In genomic region chr3:102180746-102181145, GRCm38 (mm10) we compare ENCODE assay signal across 12 mouse cellular contexts. TPM values are rescaled to one million over a fixed set of nuclear protein-coding genes. Genes with fewer than 3 reads are reported as not detected.
DNase-seq lines count a peak whose midpoint lies in the region; ATAC-seq and TF ChIP-seq lines count a peak whose summit lies in the region.
"Had no signal": no experiment of that assay in that cellular context is flagged by ENCODE, and none has a peak within 500 bp of the region (broad histone marks: within the 10 kb centered on the region; RNA-seq: fewer than 3 reads in every experiment).

No protein-coding gene starts in this region.

- H3K4me1 ChIP-seq in forebrain, embryonic 14.5 days (ENCODE audit: control insufficient read depth, insufficient read depth, low read length), result no peaks in the 10 kb centered on the region
- H3K4me1 ChIP-seq in forebrain, postnatal 0 days (ENCODE audit: insufficient read depth), result no peaks in the 10 kb centered on the region
- no peaks in the 10 kb centered on the region for H3K4me1 ChIP-seq in neural tube, embryonic 15.5 days
- H3K4me1 ChIP-seq: lung, embryonic 15.5 days had no signal

- no peaks in the 10 kb centered on the region for H3K36me3 ChIP-seq in forebrain, embryonic 14.5 days (ENCODE audit: control insufficient read depth, insufficient read depth, low read length)
- H3K36me3 ChIP-seq in forebrain, postnatal 0 days (ENCODE audit: insufficient read depth), result no peaks in the 10 kb centered on the region
- peaks cover 5% of the 10 kb centered on the region; the same call in 1 of the 2 replicates for H3K36me3 ChIP-seq in neural tube, embryonic 15.5 days

- intact Hi-C loops in left cerebral cortex, postnatal 14 days (cut with DNase I), result no loop called here

- 0 out of 2 replicates have a peak overlapping the region, but pooled peaks have one; percentile 21 for H3K27ac ChIP-seq in forebrain, embryonic 14.5 days (ENCODE audit: low read depth, low read length)
- H3K27ac ChIP-seq in forebrain, postnatal 0 days (ENCODE audit: low read depth, low read length), result no peak overlapping the region
- no peak overlapping the region for H3K27ac ChIP-seq in neural tube, embryonic 15.5 days (replicated peaks)
- H3K27ac ChIP-seq: embryonic facial prominence, embryonic 10.5 days; lung, embryonic 15.5 days had no signal

- no peak for ATAC-seq in forebrain, embryonic 14.5 days
- no peak for ATAC-seq in forebrain, postnatal 0 days
- peak; percentile 41; the same call in 1 of the 2 replicates for ATAC-seq in neural tube, embryonic 15.5 days (ENCODE audit: low FRiP score)

- no peak overlapping the region for H3K4me2 ChIP-seq in forebrain, embryonic 14.5 days (ENCODE audit: low read length)
- no peak overlapping the region for H3K4me2 ChIP-seq in forebrain, postnatal 0 days (ENCODE audit: low read depth)
- no peak overlapping the region for H3K4me2 ChIP-seq in neural tube, embryonic 15.5 days
- H3K4me2 ChIP-seq: lung, embryonic 15.5 days had no signal

- no peaks in the 10 kb centered on the region for H3K27me3 ChIP-seq in forebrain, embryonic 14.5 days (replicated peaks; ENCODE audit: control insufficient read depth, insufficient read depth, low read length)
- H3K27me3 ChIP-seq in forebrain, postnatal 0 days (ENCODE audit: insufficient read depth, low read length), result no peaks in the 10 kb centered on the region
- H3K27me3 ChIP-seq in neural tube, embryonic 15.5 days (replicated peaks), result no peaks in the 10 kb centered on the region
- H3K27me3 ChIP-seq: lung, embryonic 15.5 days had no signal

- H3K4me3 ChIP-seq in forebrain, embryonic 14.5 days (ENCODE audit: low read depth, low read length), result no peak overlapping the region
- no peak overlapping the region for H3K4me3 ChIP-seq in forebrain, postnatal 0 days (ENCODE audit: low read depth, low read length)
- no peak overlapping the region for H3K4me3 ChIP-seq in neural tube, embryonic 15.5 days (replicated peaks)
- H3K4me3 ChIP-seq: embryonic facial prominence, embryonic 10.5 days; lung, embryonic 15.5 days had no signal

- no peak for TF ChIP-seq CTCF in forebrain, postnatal 0 days (IDR thresholded peaks at IDR 0.05; ENCODE audit: low read depth)

- no peak for DNase-seq in forebrain, embryonic 14.5 days (ENCODE audit: low spot score)
- DNase-seq in forebrain, postnatal 0 days, result no peak
- peak; percentile 63 for DNase-seq in ovary, postnatal 36 days (ENCODE audit: low spot score)
- no peak for DNase-seq in ovary, postnatal 14 days (ENCODE audit: low spot score)
- peak; percentile 33 to 58 for DNase-seq in heart, adult 9 months (ENCODE audit: low spot score in 2 of 2)
- no peak for DNase-seq in left cerebral cortex, postnatal 14 days (ENCODE audit: low spot score in 2 of 2)
- no peak for DNase-seq in right cerebral cortex, postnatal 14 days
- DNase-seq: kidney, adult 11 months; retina, postnatal 1 day had no signal

- 56% methylated on average over 7 of the region's 7 CpGs for WGBS in forebrain, embryonic 14.5 days
- WGBS in forebrain, postnatal 0 days, result 50% methylated on average over 7 of the region's 7 CpGs
- 68% methylated on average over 7 of the region's 7 CpGs for WGBS in neural tube, embryonic 15.5 days

- no peaks in the 10 kb centered on the region for H3K9me3 ChIP-seq in forebrain, embryonic 14.5 days (replicated peaks; ENCODE audit: control insufficient read depth, low read length)
- H3K9me3 ChIP-seq in forebrain, postnatal 0 days (ENCODE audit: low read length), result no peaks in the 10 kb centered on the region
- H3K9me3 ChIP-seq in neural tube, embryonic 15.5 days (replicated peaks), result no peaks in the 10 kb centered on the region
- H3K9me3 ChIP-seq: lung, embryonic 15.5 days had no signal

- H3K9ac ChIP-seq in forebrain, embryonic 14.5 days (ENCODE audit: low read length), result no peak overlapping the region
- no peak overlapping the region for H3K9ac ChIP-seq in forebrain, postnatal 0 days
- H3K9ac ChIP-seq in neural tube, embryonic 15.5 days (replicated peaks), result no peak overlapping the region
- H3K9ac ChIP-seq: lung, embryonic 15.5 days had no signal

RNA-seq across cellular contexts. Expression of gene Vangl1, which starts 23.7 kb away (rescaled TPM):
- 4.6 and 6.2 TPM in 2 replicates for polyA plus RNA-seq in forebrain, embryonic 14.5 days (2014; fragmentation: Nextera tagmentation; extraction: Ambion mirVana)
- 6.5 TPM in 2 replicates for total RNA-seq in forebrain, postnatal 0 days (2014; rRNA removed)
- 3.5 and 5.7 TPM in 2 replicates for polyA plus RNA-seq in forebrain, postnatal 0 days (2015; fragmentation: Nextera tagmentation; extraction: Ambion mirVana)
- 9.0 and 11.8 TPM in 2 replicates for polyA plus RNA-seq in neural tube, embryonic 15.5 days (2015; fragmentation: Nextera tagmentation; extraction: Ambion mirVana)
- 1 to 10 TPM; 5.3 to 6.6 TPM for total RNA-seq in left cerebral cortex, postnatal 14 days (2021)

Comparison
In these comparisons a context has a peak if more than half of its experiments do, and no peak if none do; other contexts are left out.
1. DNase-seq: peak in ovary, postnatal 36 days (single experiment) and heart, adult 9 months (2 of 2); none in forebrain, embryonic 14.5 days (single experiment), forebrain, postnatal 0 days (single experiment), ovary, postnatal 14 days (single experiment), left cerebral cortex, postnatal 14 days (0 of 2) and right cerebral cortex, postnatal 14 days (single experiment).